ENCODE assay signal across 17 mouse cellular contexts in genomic region chr2:79485127-79485526, GRCm38 (mm10). TPM values are rescaled to one million over a fixed set of nuclear protein-coding genes. Genes with fewer than 3 reads are reported as not detected.
"Had no signal": no experiment of that assay in that cellular context is flagged by ENCODE, and none has a peak within 500 bp of the region (broad histone marks: within the 10 kb centered on the region; RNA-seq: fewer than 3 reads in every experiment).

No protein-coding gene starts in this region.

- ATAC-seq: intestine, embryonic 15.5 days; liver, postnatal 0 days; lung, postnatal 0 days had no signal

- H3K27me3 ChIP-seq: intestine, embryonic 15.5 days; limb, embryonic 12.5 days; limb, embryonic 15.5 days had no signal

- H3K27ac ChIP-seq: intestine, embryonic 15.5 days; limb, embryonic 12.5 days; limb, embryonic 15.5 days; liver, embryonic 14.5 days; macrophage had no signal

- DNase-seq: kidney, adult 11 months; left cerebral cortex, postnatal 4 days; liver, postnatal 0 days; lung, embryonic 14.5 days; midbrain, embryonic 14.5 days; thymus, adult 18-20 months; thymus, postnatal 36 days had no signal

- H3K4me1 ChIP-seq: intestine, embryonic 15.5 days; limb, embryonic 12.5 days; limb, embryonic 15.5 days had no signal

- H3K36me3 ChIP-seq: intestine, embryonic 15.5 days; limb, embryonic 12.5 days; limb, embryonic 15.5 days had no signal

- H3K4me3 ChIP-seq: intestine, embryonic 15.5 days; limb, embryonic 12.5 days; limb, embryonic 15.5 days had no signal

- H3K9me3 ChIP-seq: intestine, embryonic 15.5 days; limb, embryonic 12.5 days; limb, embryonic 15.5 days had no signal

- H3K4me2 ChIP-seq: intestine, embryonic 15.5 days; limb, embryonic 12.5 days; limb, embryonic 15.5 days; liver, embryonic 11.5 days; lung, embryonic 14.5 days had no signal

- H3K9ac ChIP-seq: intestine, embryonic 15.5 days; limb, embryonic 12.5 days; limb, embryonic 15.5 days; liver, embryonic 14.5 days; liver, postnatal 0 days; lung, embryonic 14.5 days had no signal

RNA-seq across cellular contexts. Expression of gene Neurod1, which starts 28.6 kb away (rescaled TPM):
- polyA plus RNA-seq: limb, embryonic 15.5 days; liver, postnatal 0 days; lung, embryonic 14.5 days; lung, postnatal 0 days; macrophage; spleen, adult 2 months; testis, adult 2 months; urinary bladder, adult 2 months had no signal
